Mouse (Mus musculus) T-helper 17 cell (primary cell): ENCODE measurements around the gene Slc26a10.

Source experiments
- in situ Hi-C, 2 experiments: fragments of 300-600 bp; cut with MboI, MseI; formaldehyde crosslinking; loops; 1 replicate in 1 of 2; 2 replicates in 1 of 2; pipeline ENCODE4 v1.15.1; 2025; ENCODE audit warnings: high pct_unique_total_duplicates in 2 of 2

Gene Slc26a10

DNA sequence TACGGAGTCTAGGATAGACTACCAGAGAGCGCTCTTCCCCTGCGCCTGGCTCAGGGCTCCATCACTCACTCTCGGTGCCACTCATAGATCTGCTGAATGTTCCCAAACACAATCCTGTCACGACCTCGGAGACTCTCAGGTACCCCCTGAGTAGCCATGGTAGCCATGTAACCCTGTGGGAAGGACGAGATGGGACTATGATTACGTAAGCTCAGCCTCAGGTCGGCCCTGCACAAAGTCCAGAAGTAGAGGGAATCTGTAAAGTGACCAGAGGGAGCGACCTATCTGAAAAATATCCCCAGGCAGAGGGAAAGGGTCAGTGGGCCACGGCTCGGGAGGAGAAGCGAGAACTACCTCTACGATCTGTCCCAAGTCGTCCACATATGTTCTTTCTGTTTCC is 5.1 kb upstream of the Slc26a10 start:
- in situ Hi-C loops: loop anchor here (5.0 to 10.0 kb wide), 2 partner anchors 147 to 149 kb away; no protein-coding TSS in a partner anchor

DNA sequence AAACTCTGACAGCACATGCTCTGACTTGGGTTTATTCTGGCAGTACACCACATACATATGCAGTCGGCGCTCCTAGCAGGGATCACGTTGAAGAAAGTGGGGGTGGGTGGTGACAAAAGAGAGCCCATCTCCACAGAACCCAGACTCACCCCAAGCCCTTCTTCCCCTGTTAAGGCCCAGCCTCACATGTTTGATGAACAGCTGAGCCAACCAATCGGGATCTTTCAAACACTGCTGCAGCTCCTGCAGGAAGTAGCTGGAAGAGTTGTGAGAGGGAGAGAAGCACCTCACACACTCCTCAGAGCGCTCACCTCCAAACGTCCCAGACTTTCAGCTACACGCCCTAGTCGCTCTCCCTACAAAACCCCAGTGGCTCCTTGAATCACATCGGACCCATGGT is 4.7 kb upstream of the Slc26a10 start:
- in situ Hi-C loops: loop anchor here (5.0 to 10.0 kb wide), 2 partner anchors 147 to 150 kb away; no protein-coding TSS in a partner anchor

DNA sequence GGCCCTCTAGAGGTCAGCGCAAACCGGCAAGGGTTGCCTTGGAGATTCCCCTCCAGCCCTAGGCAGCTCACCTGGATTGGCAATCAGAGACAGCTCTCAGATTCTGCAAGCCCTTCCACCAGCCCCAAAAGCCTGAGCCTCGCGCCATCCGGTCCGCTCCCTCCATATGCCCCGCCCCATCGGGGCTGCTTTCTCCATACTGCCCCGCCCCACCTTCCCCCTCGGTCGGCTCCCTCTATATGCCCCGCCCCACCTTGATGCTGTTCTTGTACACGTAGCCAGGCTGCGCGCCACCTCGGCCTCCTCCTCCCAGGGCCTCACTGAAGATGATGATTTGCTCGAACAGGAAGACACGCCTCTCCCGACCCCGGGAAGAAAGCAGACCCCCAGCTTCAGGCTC is 3.3 kb upstream of the Slc26a10 start:
- in situ Hi-C loops: loop anchor here (5.0 to 10.0 kb wide), 2 partner anchors 129 to 151 kb away; partner anchors contain the start of gene Mars (in 1 of the 2)

DNA sequence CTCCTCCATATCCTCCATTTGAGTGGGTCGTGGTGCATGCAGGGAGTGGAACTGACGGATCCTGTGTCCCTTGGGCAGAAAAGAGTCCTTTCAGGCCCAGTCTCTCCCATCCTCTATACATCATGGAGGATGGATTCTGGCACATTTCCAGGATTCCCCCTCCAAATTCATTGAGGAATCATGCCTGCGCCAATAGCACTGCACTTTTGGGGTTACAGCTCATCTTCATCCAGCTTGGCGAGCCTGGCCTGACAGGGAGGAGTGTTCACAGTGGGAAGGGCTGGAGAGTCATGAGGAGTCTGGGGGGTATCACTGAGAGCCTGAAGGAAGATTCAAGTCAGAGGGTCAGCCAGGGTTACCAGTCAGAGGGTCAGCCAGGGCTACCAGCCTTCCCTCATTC is 2.2 kb upstream of the Slc26a10 start:
- in situ Hi-C loops: loop anchor here (5.0 to 10.0 kb wide), 2 partner anchors 130 to 152 kb away; partner anchors contain the start of gene Mars (in 1 of the 2)

DNA sequence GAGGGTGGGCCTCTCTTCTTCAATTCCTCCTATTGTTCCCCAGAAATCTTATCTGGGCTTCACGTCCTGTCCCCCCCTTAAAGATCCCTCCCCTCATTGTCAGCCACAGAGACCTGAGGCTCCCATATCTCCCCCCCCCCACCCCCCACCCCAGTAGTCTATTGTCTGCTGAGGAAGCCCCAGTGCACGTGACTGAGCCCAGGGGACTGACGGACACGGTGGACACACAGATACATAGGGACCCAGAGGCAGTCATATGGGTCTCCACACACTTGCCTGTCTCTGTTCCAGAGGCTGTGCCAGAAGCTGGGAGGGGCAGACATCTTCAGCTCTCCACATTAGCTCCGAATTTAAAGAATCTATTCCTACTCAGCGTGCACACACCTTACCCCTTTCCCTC is 1.1 kb upstream of the Slc26a10 start:
- in situ Hi-C loops: loop anchor here (5.0 to 10.0 kb wide), 2 partner anchors 131 to 153 kb away; partner anchors contain the start of gene Mars (in 1 of the 2)

DNA sequence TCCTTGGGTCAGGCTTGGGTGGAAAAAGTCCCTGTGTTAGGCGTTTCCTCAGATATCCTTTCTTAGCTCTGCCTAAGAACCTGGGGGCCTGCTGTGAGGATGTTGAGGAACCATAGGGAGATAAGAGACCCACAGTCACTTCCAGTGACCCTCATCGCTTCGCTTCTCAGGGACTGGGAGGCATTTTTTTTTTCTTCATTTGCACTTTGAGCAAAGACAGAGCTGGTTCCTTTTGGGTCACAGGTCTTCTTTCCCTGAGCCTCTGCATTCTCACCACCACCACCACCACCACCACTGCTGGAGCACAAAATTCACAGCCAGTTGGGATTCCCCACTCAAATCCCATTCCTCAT is 226 bp upstream of the Slc26a10 start:
- in situ Hi-C loops: loop anchor here (5.0 to 10.0 kb wide), 2 partner anchors 132 to 154 kb away; partner anchors contain the start of gene Mars (in 1 of the 2)

DNA sequence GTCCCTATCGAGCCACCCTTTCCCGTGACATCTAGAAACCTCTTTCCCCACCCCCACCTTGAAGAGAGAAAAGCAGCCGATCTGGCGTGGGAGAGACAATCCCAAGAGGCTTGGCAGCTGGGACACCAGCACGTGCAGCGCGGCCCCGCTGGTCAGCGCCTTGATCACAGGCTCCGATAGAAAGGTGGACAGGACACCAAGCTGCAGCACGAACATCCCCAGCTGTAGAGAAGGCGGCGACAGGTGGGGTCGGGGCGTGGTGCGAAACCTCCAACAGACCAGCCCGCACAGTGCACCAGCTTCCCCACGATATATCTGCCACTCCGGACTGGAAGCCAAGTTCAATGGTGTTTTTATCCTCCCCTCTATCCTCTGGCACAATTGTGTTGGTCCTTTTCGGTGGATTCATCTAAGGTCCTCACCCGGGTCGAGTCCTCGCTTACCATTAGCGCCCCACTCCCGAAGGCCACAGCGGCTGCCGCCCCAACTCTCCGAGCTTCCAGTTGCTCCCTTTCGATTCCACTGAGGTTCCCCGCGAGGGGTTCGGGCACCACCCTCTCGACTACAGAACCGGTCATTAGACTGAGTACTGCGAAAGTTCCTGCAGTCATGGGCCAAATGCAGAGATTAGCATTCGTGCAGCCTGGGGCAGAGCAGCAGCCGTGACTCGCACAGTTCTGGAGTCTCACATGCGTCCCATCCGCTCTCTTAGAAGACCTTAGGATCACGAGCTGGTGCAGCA is 2.0 kb downstream of the Slc26a10 start:
- in situ Hi-C loops: loop anchor here (5.0 kb wide), 1 partner anchor 54 kb away; no protein-coding TSS in a partner anchor

DNA sequence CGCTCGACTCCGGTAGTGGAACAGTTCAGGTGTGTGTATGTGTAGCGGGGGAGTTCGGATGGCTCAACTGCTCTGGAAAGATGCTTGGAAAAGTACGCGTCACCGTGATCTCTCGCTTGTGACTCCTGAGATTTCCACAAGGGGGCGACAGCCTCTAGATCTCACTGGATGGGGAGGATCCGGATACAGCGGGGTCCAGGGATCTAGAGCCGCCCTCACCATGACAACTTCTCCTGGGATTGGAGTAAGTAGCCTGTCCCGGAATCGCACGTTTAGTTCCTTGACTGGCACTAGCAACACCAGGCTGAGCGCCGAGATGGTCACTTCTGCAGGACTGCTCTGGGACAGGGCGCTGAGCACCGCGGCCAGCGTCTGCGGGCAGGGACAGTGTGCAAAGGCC is 2.7 kb downstream of the Slc26a10 start:
- in situ Hi-C loops: loop anchor here (5.0 kb wide), 1 partner anchor 55 kb away; no protein-coding TSS in a partner anchor

DNA sequence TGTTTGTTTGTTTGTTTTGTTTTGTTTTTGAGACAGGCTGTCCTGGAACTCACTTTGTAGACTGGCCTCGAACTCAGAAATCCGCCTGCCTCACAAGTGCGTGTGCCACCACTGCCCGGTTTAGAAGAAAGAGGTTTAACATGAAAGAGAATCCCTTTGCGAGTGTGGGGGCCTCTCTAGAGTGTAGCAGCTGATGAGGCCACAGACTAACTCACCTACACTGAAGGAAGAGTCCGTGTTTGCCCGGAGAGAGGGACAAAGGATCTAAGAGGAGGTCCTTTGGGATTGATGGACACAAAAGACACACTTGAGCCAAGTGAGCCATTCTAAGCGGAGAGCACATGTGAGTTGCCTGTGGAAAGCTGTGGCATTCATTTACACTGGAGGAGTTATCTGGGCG is 3.2 kb downstream of the Slc26a10 start:
- in situ Hi-C loops: loop anchor here (5.0 kb wide), 1 partner anchor 55 kb away; no protein-coding TSS in a partner anchor

DNA sequence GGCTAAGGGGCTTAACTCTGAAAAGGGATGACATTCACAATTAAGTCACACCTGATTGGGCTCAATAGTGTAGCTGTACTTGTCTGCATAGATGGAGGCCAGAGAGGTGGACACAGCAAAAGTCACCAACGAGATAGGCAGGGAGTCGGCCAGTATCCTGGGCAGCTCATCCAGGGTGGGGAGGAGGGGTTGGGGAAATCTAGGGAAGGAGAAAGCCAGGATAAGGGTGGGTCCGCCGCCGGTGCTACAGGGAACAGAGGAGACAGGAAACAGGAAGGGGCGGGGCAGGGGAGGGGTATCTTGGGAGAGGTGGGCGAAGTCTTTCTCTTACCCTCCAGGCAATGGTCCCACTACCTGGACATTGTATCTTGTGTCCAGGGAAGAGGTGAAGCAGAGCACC is 3.7 kb downstream of the Slc26a10 start:
- in situ Hi-C loops: loop anchor here (5.0 kb wide), 1 partner anchor 56 kb away; no protein-coding TSS in a partner anchor

DNA sequence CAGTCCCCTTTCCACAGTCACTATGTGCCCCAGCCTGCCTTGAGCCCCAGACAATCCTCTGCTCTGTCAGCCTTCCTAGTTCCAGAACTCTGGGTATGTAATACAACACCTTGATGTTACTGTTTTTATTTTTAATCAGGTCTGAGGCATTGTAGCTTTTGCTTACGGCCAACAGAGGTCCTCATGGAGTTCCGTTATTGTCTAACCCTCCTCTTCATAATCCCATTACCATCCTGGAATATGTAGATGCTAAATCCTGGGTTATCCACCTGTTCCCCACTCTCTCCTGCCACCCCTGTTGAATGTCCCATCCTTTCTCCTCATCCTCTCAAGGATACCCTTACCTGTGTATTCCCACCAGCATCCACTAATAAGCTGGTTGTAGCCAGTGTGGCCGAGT is 4.2 kb downstream of the Slc26a10 start:
- in situ Hi-C loops: loop anchor here (5.0 kb wide), 1 partner anchor 56 kb away; no protein-coding TSS in a partner anchor

DNA sequence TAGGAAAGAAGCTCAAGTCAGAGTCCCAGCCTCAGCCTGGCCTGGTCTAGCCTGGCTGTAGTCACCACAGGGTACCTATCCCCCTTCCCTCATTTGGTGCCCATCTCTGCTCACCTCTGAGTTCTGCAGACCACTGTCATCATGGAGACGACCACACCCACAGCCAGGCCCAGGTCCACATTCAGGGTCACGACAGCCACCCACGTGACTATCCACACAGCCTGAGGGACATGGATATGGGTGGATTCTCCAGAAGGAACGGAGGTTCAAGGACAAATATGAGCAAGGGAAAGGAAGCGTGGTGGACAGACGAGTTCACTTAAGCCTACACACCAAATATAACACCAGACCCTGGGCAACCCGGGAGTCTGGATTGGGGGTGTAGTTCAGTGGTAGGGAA is 6.3 kb downstream of the Slc26a10 start:
- in situ Hi-C loops: loop anchor here in 1 of 2 experiments (5.0 kb wide), 1 partner anchor 97 kb away; the partner anchor contains the start of gene Agap2

DNA sequence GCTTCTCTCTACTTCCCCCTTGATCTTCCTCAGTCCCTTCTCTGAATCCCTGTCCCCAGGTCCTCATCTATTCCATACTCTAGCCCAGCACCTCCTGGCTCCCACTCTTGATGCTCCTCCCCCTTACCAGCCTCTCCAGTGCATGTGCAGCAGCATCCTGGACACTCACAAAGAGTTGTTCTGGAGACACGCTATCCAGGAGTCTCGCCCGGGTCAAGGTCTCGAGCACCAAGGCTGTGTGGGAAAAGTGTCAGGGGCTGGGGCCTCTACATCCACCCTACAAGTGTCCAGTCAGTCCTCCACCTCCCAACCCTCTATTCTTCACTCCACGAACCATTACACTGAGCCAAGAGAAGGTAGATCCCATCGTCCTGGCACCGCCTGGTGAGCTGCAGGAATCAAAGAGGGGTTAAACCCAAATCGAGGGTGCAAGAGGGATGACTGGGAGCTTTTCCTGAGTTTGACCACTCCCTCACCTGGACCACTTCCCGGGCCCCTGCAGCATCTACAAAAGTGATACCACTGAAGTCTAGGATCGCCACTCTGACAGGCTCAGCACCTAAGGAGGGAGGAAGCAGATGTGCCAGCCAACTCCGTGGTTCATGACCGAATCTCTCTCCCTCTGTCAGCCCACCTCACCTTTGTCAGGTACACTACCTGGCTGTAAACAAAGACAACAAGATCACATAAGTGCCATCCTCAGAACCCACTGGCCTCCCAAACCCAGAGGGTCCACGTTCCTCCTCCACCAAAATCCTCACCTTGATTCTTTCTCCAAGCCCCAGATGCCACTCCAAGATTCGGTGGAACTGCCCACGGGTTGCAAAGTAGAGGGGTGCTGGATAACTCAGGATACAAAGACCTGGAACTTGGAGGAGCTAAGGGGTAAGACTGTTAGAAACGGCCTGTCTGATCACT is 7.0 kb downstream of the Slc26a10 start:
- in situ Hi-C loops: loop anchor here in 1 of 2 experiments (5.0 kb wide), 1 partner anchor 96 kb away; the partner anchor contains the start of gene Agap2

DNA sequence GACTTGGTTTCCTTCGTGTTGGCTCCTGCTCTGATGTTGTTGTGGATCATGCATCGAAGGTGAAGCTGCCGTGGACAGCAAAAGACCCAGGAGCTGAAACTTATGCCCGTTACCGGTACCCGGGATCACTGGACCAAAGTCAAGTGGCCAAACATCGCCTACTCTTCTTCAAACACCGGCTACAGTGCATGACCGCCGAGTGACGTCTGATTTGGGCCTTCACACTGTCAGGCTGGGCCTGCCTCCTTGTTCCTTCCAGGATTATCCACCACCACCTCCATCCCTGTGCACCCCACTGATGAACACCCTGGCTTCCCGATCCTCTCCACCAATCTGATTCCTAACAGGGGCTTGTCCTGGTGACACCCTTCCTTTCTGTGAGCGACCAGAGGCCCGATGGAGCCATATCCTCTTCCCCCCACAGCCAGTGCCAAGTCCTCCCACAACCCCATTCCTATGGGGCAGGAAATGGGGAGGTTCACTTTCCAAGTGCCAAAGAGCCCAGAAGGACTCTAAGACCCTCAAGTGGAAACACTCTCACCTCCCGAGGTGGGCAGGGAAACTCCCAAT is 8.7 kb downstream of the Slc26a10 start:
- in situ Hi-C loops: loop anchor here in 1 of 2 experiments (5.0 kb wide), 1 partner anchor 94 kb away; the partner anchor contains the start of gene Agap2

DNA sequence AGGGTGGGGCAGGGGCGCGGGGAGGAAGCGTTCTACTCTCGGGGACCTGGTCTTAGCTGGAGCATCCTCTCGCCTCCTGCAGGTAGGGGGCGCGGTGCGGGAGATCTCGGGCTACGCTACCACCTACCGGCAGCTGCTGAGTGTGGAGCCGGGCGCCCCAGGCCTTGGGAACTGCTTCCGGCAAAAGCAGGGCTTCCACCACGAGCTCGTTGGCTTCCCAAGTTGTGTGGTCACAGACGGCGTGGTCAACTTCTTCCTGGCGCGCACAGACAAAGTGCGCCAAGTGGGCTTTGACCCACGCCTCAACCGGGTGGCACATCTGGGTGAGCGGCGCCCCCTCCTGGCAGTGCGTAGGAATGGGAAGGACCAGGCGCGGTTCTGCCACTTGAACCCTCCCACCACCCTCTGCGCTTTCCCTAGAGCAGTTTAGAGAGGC is 9.6 kb downstream of the Slc26a10 start:
- in situ Hi-C loops: loop anchor here in 1 of 2 experiments (5.0 kb wide), 1 partner anchor 94 kb away; the partner anchor contains the start of gene Agap2

DNA sequence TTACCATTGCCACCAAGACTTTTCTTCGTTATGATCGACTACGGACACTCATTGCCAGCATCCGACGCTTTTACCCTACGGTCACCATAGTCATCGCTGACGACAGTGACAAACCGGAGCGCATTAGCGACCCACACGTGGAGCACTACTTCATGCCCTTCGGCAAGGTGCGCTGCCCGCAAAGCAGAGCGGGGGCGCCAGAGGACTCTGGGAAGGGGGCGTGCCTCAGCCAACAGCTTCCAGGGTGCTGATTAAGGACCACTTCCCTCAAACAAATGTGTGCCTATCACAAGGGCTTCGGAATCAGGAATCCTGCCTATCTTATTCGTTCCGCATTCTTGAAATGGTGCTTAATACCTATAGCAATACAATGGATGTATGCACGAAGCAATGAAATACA is 10.4 kb downstream of the Slc26a10 start:
- in situ Hi-C loops: loop anchor here in 1 of 2 experiments (5.0 kb wide), 1 partner anchor 93 kb away; the partner anchor contains the start of gene Agap2

DNA sequence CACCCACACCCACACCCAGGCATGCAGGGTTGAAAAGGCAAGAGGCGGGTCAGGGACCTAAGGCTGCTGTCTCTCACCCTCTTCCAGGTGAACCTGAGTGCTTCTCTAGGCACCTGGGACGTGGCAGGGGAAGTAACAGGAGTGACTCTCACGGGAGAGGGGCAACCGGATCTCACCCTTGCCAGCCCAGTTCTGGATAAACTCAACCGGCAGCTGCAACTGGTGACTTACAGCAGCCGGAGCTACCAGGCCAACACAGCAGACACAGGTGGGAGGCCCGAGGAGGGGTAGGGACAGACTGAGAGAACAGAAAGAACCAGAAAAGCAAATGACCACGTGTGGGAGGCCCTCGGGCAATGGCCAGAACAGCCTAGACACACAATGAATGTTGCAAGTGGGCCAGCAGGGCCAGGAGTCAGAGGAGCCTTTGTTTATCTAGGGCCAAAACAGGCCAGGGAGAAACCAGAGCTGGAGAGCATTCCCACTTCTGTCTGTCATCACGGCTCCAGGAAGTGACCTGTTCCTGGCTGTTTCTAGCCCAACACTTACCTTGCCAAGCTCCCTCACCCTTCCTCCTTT is 12.7 kb downstream of the Slc26a10 start:
- in situ Hi-C loops: loop anchor here (5.0 kb wide), 2 partner anchors 45 to 55 kb away; partner anchors contain the start of gene Os9 (in 1 of the 2)

DNA sequence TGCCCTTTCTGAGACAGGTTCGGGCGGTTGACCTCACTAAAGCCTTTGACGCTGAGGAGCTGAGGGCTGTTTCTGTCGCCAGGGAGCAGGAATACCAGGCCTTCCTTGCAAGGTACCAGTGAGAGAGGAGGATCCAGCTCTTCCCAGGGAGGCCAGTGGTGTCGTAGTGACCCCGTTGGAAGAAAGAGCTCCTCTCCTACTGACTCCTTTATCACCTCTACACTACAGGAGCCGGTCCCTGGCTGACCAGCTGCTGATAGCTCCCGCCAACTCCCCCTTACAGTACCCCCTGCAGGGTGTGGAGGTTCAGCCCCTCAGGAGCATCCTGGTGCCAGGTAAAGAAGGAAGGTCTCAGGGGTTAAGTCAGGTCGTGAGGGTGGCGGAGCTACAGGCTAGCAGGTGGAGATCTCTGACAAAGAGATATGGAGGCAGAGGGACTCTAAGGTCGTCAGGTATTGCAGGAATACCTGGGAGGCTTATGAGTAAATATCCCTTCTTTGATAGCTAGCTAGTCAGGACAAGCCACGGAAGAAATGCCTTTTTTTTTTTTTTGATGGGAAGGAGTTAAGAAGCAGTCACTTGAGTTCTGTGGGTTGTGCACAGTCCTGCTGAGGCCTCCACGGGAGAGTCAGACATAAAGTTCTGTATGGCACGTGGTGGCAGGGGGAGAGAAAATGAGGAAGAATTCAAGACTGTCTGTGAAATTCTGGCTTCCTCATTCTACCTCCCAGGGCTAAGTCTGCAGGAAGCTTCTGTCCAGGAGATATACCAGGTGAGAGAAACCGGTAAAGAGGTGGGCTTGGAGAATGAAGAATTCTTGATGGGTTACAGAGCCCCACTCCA is 13.5 kb downstream of the Slc26a10 start:
- in situ Hi-C loops: loop anchor here (5.0 kb wide), 2 partner anchors 45 to 55 kb away; partner anchors contain the start of gene Os9 (in 1 of the 2)

DNA sequence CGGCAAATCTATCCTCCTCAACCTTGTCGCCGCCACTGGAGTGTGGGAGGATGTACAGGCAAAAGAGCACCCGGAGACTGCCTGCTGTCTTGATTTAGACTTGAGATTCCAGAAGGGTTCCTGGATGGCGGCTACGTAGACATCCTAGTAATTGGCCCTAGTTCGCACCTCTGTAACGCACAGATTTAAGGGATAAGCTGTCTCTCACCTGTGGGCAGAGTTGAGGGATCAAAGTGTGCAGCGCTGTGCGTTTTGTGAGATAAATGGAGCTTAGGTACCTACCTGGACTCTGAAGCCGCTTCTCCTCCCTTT is 14.1 kb downstream of the Slc26a10 start:
- in situ Hi-C loops: loop anchor here (5.0 kb wide), 2 partner anchors 44 to 54 kb away; partner anchors contain the start of gene Os9 (in 1 of the 2)
